Mouse (Mus musculus) hindbrain, postnatal 0 days (tissue): ENCODE measurements at regions not wholly inside any gene's neighbourhood (a gene's known extent, or its start where the extent isn't known, plus 50 kb on each side); places are given as distances from the start of the nearest gene placed in this dataset.

ENCODE experiments used
- ATAC-seq: fragments of 200-750 bp; cut with Nextera tagmentation; 2 replicates; pipeline ENCODE4 v1.8.0; 2017; ENCODE audit warnings: mild to moderate bottlenecking, moderate TSS enrichment, moderate library complexity
- DNase-seq: peaks from one replicate; pipeline ENCODE4 v3.0.0-alpha.2; 2015; ENCODE audit warnings: low spot score
- H3K27ac ChIP-seq: fragments of 300-500 bp; sonication (generic); 2 replicates; pipeline ENCODE4 v1.5.1; 2014; ENCODE audit warnings: mild to moderate bottlenecking
- H3K27me3 ChIP-seq: fragments of 300-500 bp; sonication (generic); 2 replicates; pipeline ENCODE4 v1.6.1; 2014; ENCODE audit warnings: low read length, mixed read lengths; ENCODE audit not compliant: insufficient read depth
- H3K36me3 ChIP-seq: fragments of 300-500 bp; sonication (generic); 2 replicates; pipeline ENCODE4 v1.6.1; 2014; ENCODE audit warnings: low read length, mixed read lengths; ENCODE audit not compliant: insufficient read depth
- H3K4me1 ChIP-seq: fragments of 300-500 bp; sonication (generic); 2 replicates; pipeline ENCODE4 v1.6.1; 2014; ENCODE audit warnings: antibody characterized with exemption, low read length, mixed read lengths; ENCODE audit not compliant: insufficient read depth
- H3K4me2 ChIP-seq: fragments of 300-500 bp; sonication (generic); 2 replicates; pipeline ENCODE4 v1.6.1; 2014; ENCODE audit warnings: low read depth, mild to moderate bottlenecking, low read length, moderate library complexity, mixed read lengths
- H3K4me3 ChIP-seq: fragments of 300-500 bp; sonication (generic); 2 replicates; pipeline ENCODE4 v1.5.1; 2014; ENCODE audit warnings: low read length
- H3K9ac ChIP-seq: fragments of 300-500 bp; sonication (generic); replicated peaks from 2 replicates; pipeline ENCODE4 v1.6.1; 2014; ENCODE audit warnings: mild to moderate bottlenecking, low read length, moderate library complexity, mixed read lengths
- H3K9me3 ChIP-seq: fragments of 300-500 bp; sonication (generic); 2 replicates; pipeline ENCODE4 v1.6.1; 2016; ENCODE audit warnings: low read length, mixed read lengths
- CTCF ChIP-seq: IDR thresholded peaks from 2 replicates; pipeline ENCODE4 v1.5.1; 2016; ENCODE audit warnings: antibody characterized with exemption, control low read depth, low read depth
- WGBS: fragments of 180-500 bp; shearing (Covaris S2); extraction: QIAGEN DNeasy Blood & Tissue Kit; methylation state at CpG from one replicate; pipeline ENCODE4 v1.1.7; 2014; 5-methylcytosine and 5-hydroxymethylcytosine counted together

DNA sequence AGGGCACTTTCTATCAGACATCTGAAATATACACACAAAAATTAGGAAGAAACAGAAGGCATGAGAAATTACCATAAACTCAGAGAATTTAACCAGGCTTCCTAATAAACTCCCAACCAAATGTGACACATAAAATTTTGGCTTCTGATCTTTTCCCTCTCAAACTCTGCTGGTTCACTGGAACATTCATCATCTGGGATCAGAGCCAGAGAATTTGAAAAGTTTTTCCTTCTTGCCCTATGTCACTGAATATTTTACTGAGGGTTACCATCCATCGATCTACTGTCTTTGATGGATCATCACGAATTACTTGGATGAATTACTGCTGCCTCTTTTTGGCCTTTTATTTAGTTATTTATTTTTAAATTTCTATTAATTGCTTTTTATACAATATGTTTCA is 221.4 kb upstream of the Tbx18 start:
- ATAC-seq (no peak), DNase-seq (no peak)
- Histone ChIP-seq H3K36me3 (no peaks in the 10 kb centered on the region), H3K9ac (no peak overlapping the region), H3K27me3 (no peaks in the 10 kb centered on the region), H3K4me2 (no peak overlapping the region), H3K9me3 (no peaks in the 10 kb centered on the region), H3K4me1 (no peaks in the 10 kb centered on the region), H3K27ac (no peak overlapping the region), H3K4me3 (no peak overlapping the region)
- TF ChIP-seq CTCF = no peak
- WGBS = 86% methylated on average over 2 of the region's 2 CpGs

DNA sequence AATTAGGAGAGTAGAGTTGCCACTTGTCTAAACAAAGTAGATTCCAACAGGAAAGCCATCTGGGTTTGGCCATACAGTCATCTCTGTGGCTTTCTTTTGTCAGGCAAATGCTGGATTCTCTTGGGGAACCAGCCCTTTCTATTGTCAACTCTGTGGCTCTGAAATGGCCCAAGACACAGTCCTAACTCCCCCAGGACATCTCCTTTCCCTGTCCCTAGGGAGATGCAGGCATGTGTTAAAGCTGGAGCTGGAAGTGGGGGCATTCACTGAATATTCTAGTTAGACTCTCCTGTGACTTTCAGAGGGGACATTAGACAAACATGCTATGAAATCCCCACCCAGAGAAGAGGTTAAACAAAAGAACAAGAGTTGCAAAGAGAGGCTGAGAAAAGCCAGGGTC is 223.9 kb upstream of the Tbx18 start:
- no peaks in the 10 kb centered on the region for H3K9me3 ChIP-seq
- no peak for ATAC-seq
- H3K27ac ChIP-seq = no peak overlapping the region
- H3K9ac ChIP-seq = no peak overlapping the region
- H3K4me2 ChIP-seq = no peak overlapping the region
- no peak for TF ChIP-seq CTCF
- H3K36me3 ChIP-seq = no peaks in the 10 kb centered on the region
- H3K27me3 ChIP-seq = no peaks in the 10 kb centered on the region
- H3K4me1 ChIP-seq = no peaks in the 10 kb centered on the region
- no peak overlapping the region for H3K4me3 ChIP-seq
- no peak for DNase-seq

DNA sequence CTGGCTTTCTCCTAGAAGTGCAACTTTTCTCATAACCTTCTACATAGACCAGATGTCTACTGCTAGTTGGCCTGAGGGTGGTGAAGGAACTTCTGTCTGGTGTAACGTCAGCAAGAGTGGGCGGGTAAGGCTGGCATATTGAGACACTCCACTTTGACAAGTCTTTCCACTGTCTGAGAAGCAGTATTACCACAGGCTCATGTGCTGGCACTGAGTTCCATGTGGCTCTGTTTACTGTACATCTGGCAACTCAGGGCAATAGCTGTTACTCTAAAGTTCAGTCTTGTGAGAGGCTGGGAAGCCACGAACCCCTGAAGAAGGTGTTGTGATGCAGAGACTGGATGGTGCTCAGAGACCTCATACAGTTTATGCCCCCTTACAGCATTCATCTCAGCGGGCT is 230.7 kb upstream of the Tbx18 start:
- Histone ChIP-seq H3K4me3 (no peak overlapping the region), H3K4me1 (no peaks in the 10 kb centered on the region), H3K4me2 (no peak overlapping the region), H3K9me3 (no peaks in the 10 kb centered on the region), H3K27ac (no peak overlapping the region), H3K27me3 (no peaks in the 10 kb centered on the region), H3K9ac (no peak overlapping the region), H3K36me3 (no peaks in the 10 kb centered on the region)
- ATAC-seq = no peak
- DNase-seq = no peak
- no peak for TF ChIP-seq CTCF
- 90% methylated on average over 4 of the region's 4 CpGs for WGBS

DNA sequence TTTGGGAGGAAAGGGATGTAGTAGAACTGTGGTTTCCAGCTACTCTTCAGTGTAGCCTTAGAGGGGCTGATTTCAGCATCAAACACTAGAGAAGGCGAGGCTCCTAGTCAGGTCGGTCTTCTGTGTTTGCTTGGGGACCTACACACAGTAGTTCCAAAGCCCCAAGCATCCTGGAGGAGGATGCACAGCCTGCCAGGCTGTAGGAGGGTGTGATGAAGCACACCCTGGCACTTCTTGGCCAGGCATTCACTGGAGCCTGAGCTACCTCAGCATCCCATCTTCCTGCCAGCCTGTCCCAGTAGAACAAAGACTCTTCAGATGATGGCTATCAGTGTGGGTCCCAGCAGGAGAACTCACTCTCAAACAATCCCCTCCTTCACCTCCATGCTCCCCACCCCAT is 233.4 kb upstream of the Tbx18 start:
- H3K4me1 ChIP-seq = no peaks in the 10 kb centered on the region
- DNase-seq = no peak
- WGBS = 87% methylated on average over 2 of the region's 2 CpGs
- no peak overlapping the region for H3K4me3 ChIP-seq
- H3K9me3 ChIP-seq = no peaks in the 10 kb centered on the region
- no peak overlapping the region for H3K4me2 ChIP-seq
- H3K27me3 ChIP-seq = no peaks in the 10 kb centered on the region
- no peak for ATAC-seq
- TF ChIP-seq CTCF = no peak
- H3K9ac ChIP-seq = no peak overlapping the region
- no peak overlapping the region for H3K27ac ChIP-seq
- no peaks in the 10 kb centered on the region for H3K36me3 ChIP-seq

DNA sequence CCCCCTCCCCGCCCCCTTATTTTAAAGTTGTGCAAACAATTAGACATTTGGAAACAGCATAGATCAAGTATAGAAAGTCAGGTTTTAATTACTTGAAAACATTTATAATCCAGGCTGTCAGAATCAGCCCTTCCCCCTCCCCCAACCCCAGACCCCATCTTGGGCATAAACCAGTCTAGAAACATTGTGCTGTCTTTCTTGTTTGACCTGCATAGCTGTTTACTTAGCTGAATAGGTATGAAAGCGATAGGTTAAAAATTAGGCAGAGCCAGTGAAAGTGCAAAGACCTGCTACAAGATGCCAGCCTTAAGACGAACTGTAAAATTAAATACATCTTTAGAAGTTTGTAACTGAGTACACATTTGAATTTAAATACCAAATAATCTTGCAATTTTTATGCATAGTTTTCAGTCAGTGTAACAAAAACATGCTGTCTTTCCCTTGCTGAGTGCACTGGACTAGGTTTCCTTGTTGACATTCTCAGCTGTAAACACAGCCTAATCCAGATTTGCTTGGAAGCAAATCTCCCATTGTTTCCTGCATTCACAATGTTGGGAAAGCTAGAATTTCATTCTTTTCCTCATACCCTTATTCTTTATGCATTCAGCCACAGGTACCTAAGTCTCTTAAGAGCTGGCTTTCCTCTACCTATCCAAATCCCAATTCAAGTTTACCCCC is 234.2 kb upstream of the Tbx18 start:
- H3K4me3 ChIP-seq = no peak overlapping the region
- no peak for TF ChIP-seq CTCF
- WGBS = 84% methylated on average over 3 of the region's 3 CpGs
- no peaks in the 10 kb centered on the region for H3K27me3 ChIP-seq
- no peaks in the 10 kb centered on the region for H3K9me3 ChIP-seq
- no peak overlapping the region for H3K9ac ChIP-seq
- no peaks in the 10 kb centered on the region for H3K4me1 ChIP-seq
- H3K36me3 ChIP-seq = no peaks in the 10 kb centered on the region
- H3K27ac ChIP-seq = no peak overlapping the region
- DNase-seq (no peak), ATAC-seq (no peak)
- H3K4me2 ChIP-seq = no peak overlapping the region

DNA sequence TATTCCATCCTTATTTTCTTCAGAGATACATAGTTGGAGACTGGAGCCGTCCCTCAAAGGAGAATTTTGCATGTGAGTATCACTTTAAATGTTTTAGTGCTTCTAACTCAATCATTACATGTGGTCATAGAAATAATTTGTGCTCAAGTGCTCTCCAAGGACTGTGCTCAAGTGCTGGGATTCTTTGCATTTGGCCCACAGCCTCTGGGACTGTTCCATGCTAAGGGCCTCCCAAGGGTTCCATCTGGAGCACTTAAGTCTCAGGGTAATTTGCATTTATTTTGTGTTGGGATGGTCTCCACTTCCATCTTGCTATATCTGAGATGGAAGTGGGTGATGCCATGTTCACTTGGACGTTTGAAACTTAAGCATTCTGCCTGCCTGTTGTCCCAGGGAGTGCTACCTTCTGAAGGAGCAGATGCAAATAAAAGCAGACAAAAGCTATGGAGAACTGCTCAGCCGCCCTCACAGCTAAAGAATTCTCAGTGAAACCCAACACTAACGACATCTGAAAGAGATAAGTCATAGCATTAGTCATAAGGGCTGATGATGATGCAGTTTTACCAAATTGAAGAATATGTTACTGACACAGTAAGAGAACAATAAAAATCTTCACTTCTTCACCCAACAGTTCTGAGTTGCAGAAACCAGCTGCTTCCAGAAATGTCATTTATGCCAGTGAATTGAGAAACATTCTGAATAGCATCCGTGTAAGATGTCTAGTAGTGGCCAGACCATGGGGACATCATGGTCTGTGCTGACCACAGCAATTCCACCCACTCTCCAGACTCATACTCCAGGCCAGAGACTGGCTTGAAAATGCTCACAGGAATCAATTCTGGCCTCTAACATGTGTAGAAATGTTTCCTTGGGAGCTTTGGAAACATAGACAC is 237.4 kb upstream of the Tbx18 start:
- no peaks in the 10 kb centered on the region for H3K9me3 ChIP-seq
- no peaks in the 10 kb centered on the region for H3K4me1 ChIP-seq
- no peaks in the 10 kb centered on the region for H3K27me3 ChIP-seq
- TF ChIP-seq CTCF = no peak
- H3K4me3 ChIP-seq = no peak overlapping the region
- no peak overlapping the region for H3K4me2 ChIP-seq
- no peak overlapping the region for H3K9ac ChIP-seq
- no peaks in the 10 kb centered on the region for H3K36me3 ChIP-seq
- ATAC-seq (no peak), DNase-seq (no peak)
- WGBS = 70% methylated on average over 5 of the region's 5 CpGs
- H3K27ac ChIP-seq = no peak overlapping the region

DNA sequence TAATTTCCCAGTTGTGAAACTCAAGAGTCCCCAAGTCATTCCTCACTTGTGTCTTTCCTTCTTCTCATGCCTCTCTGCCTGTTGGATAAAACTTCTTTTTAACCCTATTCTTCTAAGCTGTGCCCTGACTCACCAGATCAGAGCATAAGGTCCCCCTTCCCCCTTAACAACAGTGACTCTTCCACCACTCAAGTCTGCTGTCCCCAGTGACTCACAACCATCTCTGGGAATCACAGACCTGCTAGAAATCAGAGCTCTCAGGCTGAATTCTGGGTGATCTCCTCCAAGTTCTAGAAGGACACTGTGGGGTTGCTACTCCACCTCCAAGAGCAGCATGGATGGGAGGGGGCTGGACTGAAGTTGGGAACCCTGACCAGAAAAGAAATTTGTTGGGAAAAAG is 239.5 kb upstream of the Tbx18 start:
- Histone ChIP-seq H3K27me3 (no peaks in the 10 kb centered on the region), H3K27ac (no peak overlapping the region), H3K36me3 (no peaks in the 10 kb centered on the region), H3K4me2 (no peak overlapping the region), H3K9me3 (no peaks in the 10 kb centered on the region), H3K4me3 (no peak overlapping the region), H3K9ac (no peak overlapping the region), H3K4me1 (no peaks in the 10 kb centered on the region)
- no peak for DNase-seq
- no peak for TF ChIP-seq CTCF
- ATAC-seq = no peak
